Mouse (Mus musculus) hindbrain, embryonic 10.5 days (tissue): ENCODE data around the gene Camta2. TPM values are rescaled to one million over a fixed set of nuclear protein-coding genes. Genes with fewer than 3 reads are reported as not detected.

ENCODE experiments used
- DNase-seq: peaks from one replicate; pipeline ENCODE4 v3.0.0-alpha.2; 2017; ENCODE audit warnings: low spot score
- H3K27ac ChIP-seq: fragments of 300-500 bp; sonication (generic); 2 replicates; pipeline ENCODE4 v1.5.1; 2016; ENCODE audit warnings: mild to moderate bottlenecking, moderate library complexity
- H3K27me3 ChIP-seq: fragments of 300-500 bp; sonication (generic); 2 replicates; pipeline ENCODE4 v1.6.1; 2016; ENCODE audit warnings: mild to moderate bottlenecking; ENCODE audit not compliant: poor library complexity, insufficient read depth, severe bottlenecking
- H3K36me3 ChIP-seq: fragments of 300-500 bp; sonication (generic); 2 replicates; pipeline ENCODE4 v1.6.1; 2016; ENCODE audit warnings: mild to moderate bottlenecking, moderate library complexity
- H3K4me1 ChIP-seq: fragments of 300-500 bp; sonication (generic); replicated peaks from 2 replicates; pipeline ENCODE4 v1.6.1; 2016; ENCODE audit warnings: mild to moderate bottlenecking
- H3K4me3 ChIP-seq: fragments of 300-500 bp; sonication (generic); 2 replicates; pipeline ENCODE4 v1.5.1; 2016; ENCODE audit warnings: mild to moderate bottlenecking, moderate library complexity
- H3K9me3 ChIP-seq: fragments of 300-500 bp; sonication (generic); 2 replicates; pipeline ENCODE4 v1.6.1; 2016; ENCODE audit warnings: mild to moderate bottlenecking, moderate library complexity
- WGBS: fragments of 180-500 bp; shearing (Covaris S2); methylation state at CpG from one replicate; pipeline ENCODE4 v1.1.7; 2016; 5-methylcytosine and 5-hydroxymethylcytosine counted together
- polyA plus RNA-seq: library from polyadenylated mRNA; unstranded; fragments of >200 nt; fragmentation: Nextera tagmentation; extraction: Ambion mirVana; gene quantifications from 2 replicates; pipeline ENCODE4 v1.2.1, GENCODE M21; 2016

Camta2 gene
- polyA plus RNA-seq, 1 experiment from 2014 or later = 11.8 TPM

DNA sequence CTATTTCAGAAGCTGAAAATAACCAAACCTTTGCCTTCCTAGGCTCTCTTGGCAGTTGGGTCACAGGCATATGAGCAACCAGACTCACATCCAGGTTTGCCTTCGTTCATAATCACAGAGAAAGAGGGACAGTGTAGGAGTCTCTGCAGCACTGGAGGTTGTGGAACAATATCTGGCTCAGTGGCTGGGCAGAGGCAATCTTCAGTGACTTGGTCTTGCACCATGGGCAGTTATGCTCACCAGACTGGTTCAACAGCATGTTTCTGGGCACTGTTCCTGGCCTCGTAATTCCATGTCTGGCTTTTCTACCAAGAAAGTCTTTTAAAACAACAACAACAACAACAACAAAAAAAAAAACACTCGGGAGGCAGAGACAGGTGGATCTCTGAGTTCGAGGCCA, 52.3 kb downstream of the Camta2 start:
- no peak overlapping the region for H3K4me3 ChIP-seq
- H3K27ac ChIP-seq = no peak overlapping the region
- H3K36me3 ChIP-seq = no peaks in the 10 kb centered on the region
- no peaks in the 10 kb centered on the region for H3K4me1 ChIP-seq
- H3K27me3 ChIP-seq = no peaks in the 10 kb centered on the region
- H3K9me3 ChIP-seq = no peaks in the 10 kb centered on the region
- 84% methylated on average over 4 of the region's 4 CpGs for WGBS
- no peak for DNase-seq

DNA sequence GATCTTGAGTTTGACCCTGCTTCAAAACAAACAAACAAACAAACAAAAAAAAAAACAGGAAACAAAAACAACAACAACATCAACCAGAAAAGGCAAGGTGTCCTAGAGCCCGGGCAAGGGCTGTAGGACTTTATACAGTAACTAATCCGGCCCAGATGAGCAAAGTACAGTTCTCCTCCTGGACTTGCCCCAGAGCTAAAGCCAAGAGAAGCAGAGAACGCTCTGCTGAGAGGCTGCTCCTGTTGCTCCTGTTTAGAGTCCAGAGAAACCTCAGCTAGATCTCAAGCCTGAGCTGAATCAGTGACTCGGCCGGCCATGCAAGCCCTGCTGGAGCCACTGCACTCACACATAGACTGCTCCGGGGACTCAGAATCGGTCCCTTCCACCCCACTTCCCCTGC, 57.8 kb downstream of the Camta2 start:
- no peaks in the 10 kb centered on the region for H3K9me3 ChIP-seq
- 71% methylated on average over 7 of the region's 7 CpGs for WGBS
- H3K27ac ChIP-seq = no peak overlapping the region

DNA sequence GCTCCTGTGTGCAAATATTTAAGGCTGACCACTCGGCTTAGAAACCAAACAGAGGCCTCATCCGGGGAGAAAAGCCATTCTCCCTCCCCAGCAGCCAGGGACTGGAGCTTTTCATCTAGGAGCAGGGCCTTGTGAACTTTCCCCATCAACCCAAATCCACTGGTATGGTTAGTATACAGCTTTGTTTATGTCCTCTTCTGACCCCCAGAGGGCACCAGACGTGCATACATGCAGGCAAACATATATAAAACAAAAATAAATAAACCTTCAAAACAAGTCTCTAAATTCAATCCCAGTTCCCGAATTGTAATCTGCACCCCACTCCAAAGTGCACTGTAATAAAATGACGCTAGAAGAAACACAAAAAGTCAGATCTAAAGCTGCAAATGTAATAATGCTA, 58.3 kb downstream of the Camta2 start:
- no peak overlapping the region for H3K4me3 ChIP-seq
- H3K9me3 ChIP-seq = no peaks in the 10 kb centered on the region
- WGBS = 63% methylated on average over 5 of the region's 5 CpGs
- no peaks in the 10 kb centered on the region for H3K27me3 ChIP-seq
- no peaks in the 10 kb centered on the region for H3K4me1 ChIP-seq
- no peaks in the 10 kb centered on the region for H3K36me3 ChIP-seq
- H3K27ac ChIP-seq = no peak overlapping the region
- DNase-seq = no peak

More for the DNA sequence above, 57.8 kb downstream of the Camta2 start:
- H3K36me3 ChIP-seq = no peaks in the 10 kb centered on the region
- no peaks in the 10 kb centered on the region for H3K4me1 ChIP-seq
- DNase-seq = no peak
- H3K27me3 ChIP-seq = no peaks in the 10 kb centered on the region
- H3K4me3 ChIP-seq = no peak overlapping the region

DNA sequence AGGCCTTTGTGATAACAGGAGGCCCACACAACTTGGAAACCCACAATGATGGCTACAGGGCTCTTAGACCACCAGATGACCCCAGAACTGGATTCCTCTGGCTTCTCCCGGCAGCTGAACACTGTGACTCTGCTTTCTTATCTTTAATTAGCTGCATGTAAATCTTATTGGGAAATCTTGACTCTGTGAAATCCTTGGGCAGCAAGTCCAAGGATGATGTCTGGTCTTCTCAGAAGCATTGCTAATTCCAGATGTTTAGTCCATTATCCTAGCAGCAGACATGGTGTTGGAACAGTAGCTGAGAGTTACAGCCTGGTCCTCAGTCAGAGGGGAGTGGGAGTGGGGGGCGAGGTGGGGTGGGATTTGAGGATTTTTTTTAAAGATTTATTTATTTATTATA, 59.5 kb downstream of the Camta2 start:
- Histone ChIP-seq H3K27ac (no peak overlapping the region), H3K4me3 (no peak overlapping the region), H3K4me1 (no peaks in the 10 kb centered on the region), H3K27me3 (no peaks in the 10 kb centered on the region), H3K36me3 (no peaks in the 10 kb centered on the region), H3K9me3 (no peaks in the 10 kb centered on the region)
- DNase-seq = no peak
- 82% methylated on average over 2 of the region's 2 CpGs for WGBS

DNA sequence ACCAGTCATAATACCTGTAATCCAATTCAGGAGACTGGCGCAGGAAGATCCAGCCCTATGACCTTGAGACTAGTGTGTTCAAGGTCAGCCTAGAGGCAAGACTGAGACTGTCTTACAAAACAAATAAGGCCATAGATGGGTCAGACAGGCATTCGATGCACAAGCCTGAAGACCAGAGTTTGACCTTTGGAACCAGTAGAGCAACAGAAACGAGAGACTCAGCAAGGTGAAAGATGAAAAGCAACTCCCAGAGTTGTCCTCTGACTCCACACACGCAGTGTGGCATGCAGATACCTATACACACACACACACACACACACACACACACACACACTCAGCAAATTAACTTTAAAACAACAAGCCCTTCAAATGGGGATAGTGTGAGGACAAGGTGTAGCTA, 61.0 kb downstream of the Camta2 start:
- Histone ChIP-seq H3K9me3 (no peaks in the 10 kb centered on the region), H3K36me3 (no peaks in the 10 kb centered on the region), H3K27me3 (no peaks in the 10 kb centered on the region), H3K4me3 (no peak overlapping the region), H3K27ac (no peak overlapping the region), H3K4me1 (peaks cover 4% of the 10 kb centered on the region; the same call in 1 of the 2 replicates)
- no peak for DNase-seq
- WGBS = 69% methylated on average over 4 of the region's 4 CpGs

DNA sequence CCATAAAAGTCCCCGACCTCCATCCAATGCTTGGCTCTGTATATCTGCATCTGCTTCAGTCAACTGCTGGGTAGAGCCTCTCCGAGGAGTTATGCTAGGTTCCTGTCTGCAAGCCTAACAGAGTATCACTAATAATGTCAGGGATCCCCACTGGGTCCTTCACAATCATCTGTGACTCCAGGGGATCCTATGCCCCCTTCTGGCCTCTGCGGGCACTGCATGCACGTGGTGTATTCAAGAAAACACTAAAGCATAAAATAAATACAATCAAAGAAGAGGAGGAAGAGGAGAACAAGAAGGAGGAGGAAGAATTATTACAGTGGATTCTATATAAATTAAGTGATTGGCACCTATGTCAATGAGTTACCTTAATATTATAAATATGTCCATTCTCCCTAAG, 62.4 kb downstream of the Camta2 start:
- no peak overlapping the region for H3K27ac ChIP-seq
- H3K27me3 ChIP-seq = no peaks in the 10 kb centered on the region
- peak; percentile 55 for DNase-seq
- H3K4me1 ChIP-seq = peaks cover 6% of the 10 kb centered on the region; the same call in 1 of the 2 replicates
- H3K36me3 ChIP-seq = no peaks in the 10 kb centered on the region
- WGBS = 51% methylated on average over 4 of the region's 4 CpGs
- H3K4me3 ChIP-seq = no peak overlapping the region
- H3K9me3 ChIP-seq = no peaks in the 10 kb centered on the region

DNA sequence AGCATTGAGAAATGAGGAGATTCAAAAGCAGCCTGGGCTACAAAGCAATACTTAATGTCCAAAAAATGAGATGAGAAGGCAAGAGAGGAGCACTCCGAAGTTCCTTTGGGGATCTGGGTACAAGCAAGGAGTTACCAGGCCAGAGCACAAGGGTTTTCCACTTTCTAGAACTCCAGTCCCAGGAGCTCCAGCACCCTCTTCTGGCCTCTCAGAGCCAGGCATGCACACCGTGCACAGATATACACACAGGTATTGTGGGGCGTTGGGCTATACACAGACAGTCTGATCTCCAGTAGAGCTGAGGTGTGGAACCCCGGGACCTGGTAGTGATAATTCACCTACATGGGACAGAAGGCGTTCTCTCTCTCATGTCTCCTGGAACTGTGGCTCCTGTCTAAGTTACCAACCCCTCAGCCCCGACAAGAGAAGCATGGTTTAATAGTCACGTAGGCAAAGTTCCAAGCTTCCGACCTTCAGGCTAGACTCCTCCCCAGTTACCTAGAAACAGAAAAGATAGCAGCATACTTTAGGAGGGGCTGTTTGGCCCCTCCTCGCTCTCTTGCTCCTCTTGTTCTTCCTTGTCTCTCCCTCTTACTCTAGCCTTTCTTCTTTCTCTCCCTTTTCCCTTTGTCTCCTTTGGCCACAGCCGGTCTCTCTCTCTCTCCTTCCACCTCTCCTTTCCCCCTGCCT, 64.7 kb downstream of the Camta2 start:
- no peaks in the 10 kb centered on the region for H3K27me3 ChIP-seq
- no peak for DNase-seq
- 82% methylated on average over 10 of the region's 10 CpGs for WGBS

DNA sequence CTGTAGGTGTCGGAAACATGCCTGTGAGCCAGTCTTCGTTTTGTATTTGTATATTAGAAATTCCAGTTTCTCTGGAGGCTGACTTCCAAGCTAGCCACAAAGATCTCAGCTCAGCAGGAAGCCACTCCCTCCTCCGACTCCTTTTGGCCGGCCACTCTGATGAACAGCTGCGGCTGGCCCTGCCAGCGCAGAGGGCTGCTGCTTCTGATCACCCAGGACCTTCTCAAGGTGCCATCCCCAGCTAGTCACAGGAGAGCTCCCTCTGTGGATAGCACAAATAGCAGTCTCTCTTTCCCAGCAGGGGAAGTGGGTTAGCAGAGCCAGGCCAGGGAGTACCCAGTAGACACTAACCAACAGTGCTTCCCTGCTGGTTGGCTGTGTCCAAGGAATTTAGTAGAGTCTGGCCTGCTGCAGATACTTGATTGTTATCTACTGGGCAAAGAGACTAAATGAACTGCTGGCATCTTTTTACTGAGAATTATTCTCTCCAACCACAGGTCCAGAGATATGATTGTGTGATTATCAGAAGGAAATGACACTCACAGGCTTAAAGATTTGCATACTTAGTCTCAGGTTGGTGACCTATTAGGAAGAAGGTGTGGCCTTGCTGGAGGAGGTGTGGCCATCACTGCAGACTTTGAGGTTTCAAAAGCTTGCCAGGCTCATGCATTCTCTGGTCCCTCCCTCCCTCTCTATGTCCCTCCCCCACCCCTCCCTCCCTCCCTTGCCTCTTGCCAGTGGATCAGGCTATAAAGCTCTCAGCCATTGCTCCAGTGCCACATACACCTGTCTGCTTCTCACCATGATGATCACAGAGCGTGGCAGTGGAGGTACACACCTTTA, 65.7 kb downstream of the Camta2 start:
- WGBS = 46% methylated on average over 7 of the region's 7 CpGs
- Histone ChIP-seq H3K27me3 (no peaks in the 10 kb centered on the region), H3K36me3 (no peaks in the 10 kb centered on the region), H3K9me3 (no peaks in the 10 kb centered on the region), H3K27ac (no peak overlapping the region), H3K4me1 (peaks cover 6% of the 10 kb centered on the region; the same call in 1 of the 2 replicates), H3K4me3 (no peak overlapping the region)
- no peak for DNase-seq

More for the DNA sequence above, 64.7 kb downstream of the Camta2 start:
- H3K36me3 ChIP-seq = no peaks in the 10 kb centered on the region
- no peak overlapping the region for H3K4me3 ChIP-seq
- peaks cover 6% of the 10 kb centered on the region; the same call in 1 of the 2 replicates for H3K4me1 ChIP-seq
- no peak overlapping the region for H3K27ac ChIP-seq
- H3K9me3 ChIP-seq = no peaks in the 10 kb centered on the region

Other genes with a start within 250 kb of the Camta2 start
- gene Med11, start 236.2 kb downstream of the Camta2 start, polyA plus RNA-seq = 48.3 and 49.2 TPM in 2 replicates
- gene Zmynd15, start 228.7 kb downstream of the Camta2 start, polyA plus RNA-seq = 0.25 and 0.30 TPM in 2 replicates
- 0.31 and 0.41 TPM in 2 replicates for gene Cxcl16, start 228.1 kb downstream of the Camta2 start, polyA plus RNA-seq
- gene Tm4sf5, start 182.9 kb downstream of the Camta2 start, polyA plus RNA-seq = 0.52 TPM in 1 of 2 replicates, not detected in the other
- 0.34 TPM in 1 of 2 replicates, not detected in the other for gene Vmo1, start 173.5 kb downstream of the Camta2 start, polyA plus RNA-seq
- 0.35 and 0.47 TPM in 2 replicates for gene Gltpd2, start 168.9 kb downstream of the Camta2 start, polyA plus RNA-seq
- 1,108 and 1,160 TPM in 2 replicates for gene Psmb6, start 162.7 kb downstream of the Camta2 start, polyA plus RNA-seq
- gene Gm40193, start 155.2 kb downstream of the Camta2 start, polyA plus RNA-seq = not detected in 2 replicates
- gene Pld2, start 148.0 kb downstream of the Camta2 start, polyA plus RNA-seq = 3.8 and 4.1 TPM in 2 replicates
- gene Mink1, start 125.2 kb downstream of the Camta2 start, polyA plus RNA-seq = 12.6 and 14.6 TPM in 2 replicates
- gene 4930544D05Rik, start 72.3 kb downstream of the Camta2 start, polyA plus RNA-seq = not detected in 2 replicates
- not detected in 2 replicates for gene Chrne, start 68.9 kb downstream of the Camta2 start, polyA plus RNA-seq
- gene Gp1ba, start 49.0 kb downstream of the Camta2 start, polyA plus RNA-seq = 0.34 and 0.80 TPM in 2 replicates
- 90.6 and 97.1 TPM in 2 replicates for gene Rnf167, start 40.9 kb downstream of the Camta2 start, polyA plus RNA-seq
- 144 and 155 TPM in 2 replicates for gene Slc25a11, start 40.6 kb downstream of the Camta2 start, polyA plus RNA-seq
- 1,872 and 1,874 TPM in 2 replicates for gene Pfn1, start 33.5 kb downstream of the Camta2 start, polyA plus RNA-seq
- 39.3 and 53.3 TPM in 2 replicates for gene Eno3, start 30.9 kb downstream of the Camta2 start, polyA plus RNA-seq
- 185 and 191 TPM in 2 replicates for gene Spag7, start 18.7 kb downstream of the Camta2 start, polyA plus RNA-seq
- gene Inca1, start 12.1 kb upstream of the Camta2 start, polyA plus RNA-seq = 0.90 and 1.1 TPM in 2 replicates
- gene Kif1c, start 12.4 kb upstream of the Camta2 start, polyA plus RNA-seq = 1.7 and 2.1 TPM in 2 replicates
- gene Zfp3, start 76.1 kb upstream of the Camta2 start, polyA plus RNA-seq = 7.2 and 8.1 TPM in 2 replicates
- gene Scimp, start 124.5 kb upstream of the Camta2 start, polyA plus RNA-seq = not detected in 2 replicates
- 32.5 and 41.7 TPM in 2 replicates for gene Rabep1, start 156.7 kb upstream of the Camta2 start, polyA plus RNA-seq